Mouse (Mus musculus) layer of hippocampus, adult 18-20 months (tissue): Measurements from ENCODE around the gene Abi3bp. TPM values are rescaled to one million over a fixed set of nuclear protein-coding genes. Genes with fewer than 3 reads are reported as not detected.

ENCODE experiments used
- DNase-seq, 2 experiments: peaks; one replicate each; pipeline ENCODE4 v3.0.0; 2022; ENCODE audit warnings: low spot score in 2 of 2
- long read RNA-seq: library from polyadenylated mRNA; stranded (forward); transcript quantifications from one replicate; pipeline ENCODE4 v2.0.0, GENCODE M21; 2021
- total RNA-seq, 2 experiments: library from RNA; stranded (reverse); gene quantifications; 2 replicates each; pipeline ENCODE4 v1.2.3; 2021

The Abi3bp gene
- 1 to 10 TPM in 1 of 2 experiments, under 1 TPM in 1; 0.89 to 1.1 TPM for total RNA-seq
- long read RNA-seq = 0 reads

- peak in 1 of 2 experiments; percentile 32 for DNase-seq
Measured at GRCm38 (mm10) chr16:56477677-56478574, at the start of gene Abi3bp. Gene Abi3bp, plus strand, starts transcription at chr16:56477878.

DNA sequence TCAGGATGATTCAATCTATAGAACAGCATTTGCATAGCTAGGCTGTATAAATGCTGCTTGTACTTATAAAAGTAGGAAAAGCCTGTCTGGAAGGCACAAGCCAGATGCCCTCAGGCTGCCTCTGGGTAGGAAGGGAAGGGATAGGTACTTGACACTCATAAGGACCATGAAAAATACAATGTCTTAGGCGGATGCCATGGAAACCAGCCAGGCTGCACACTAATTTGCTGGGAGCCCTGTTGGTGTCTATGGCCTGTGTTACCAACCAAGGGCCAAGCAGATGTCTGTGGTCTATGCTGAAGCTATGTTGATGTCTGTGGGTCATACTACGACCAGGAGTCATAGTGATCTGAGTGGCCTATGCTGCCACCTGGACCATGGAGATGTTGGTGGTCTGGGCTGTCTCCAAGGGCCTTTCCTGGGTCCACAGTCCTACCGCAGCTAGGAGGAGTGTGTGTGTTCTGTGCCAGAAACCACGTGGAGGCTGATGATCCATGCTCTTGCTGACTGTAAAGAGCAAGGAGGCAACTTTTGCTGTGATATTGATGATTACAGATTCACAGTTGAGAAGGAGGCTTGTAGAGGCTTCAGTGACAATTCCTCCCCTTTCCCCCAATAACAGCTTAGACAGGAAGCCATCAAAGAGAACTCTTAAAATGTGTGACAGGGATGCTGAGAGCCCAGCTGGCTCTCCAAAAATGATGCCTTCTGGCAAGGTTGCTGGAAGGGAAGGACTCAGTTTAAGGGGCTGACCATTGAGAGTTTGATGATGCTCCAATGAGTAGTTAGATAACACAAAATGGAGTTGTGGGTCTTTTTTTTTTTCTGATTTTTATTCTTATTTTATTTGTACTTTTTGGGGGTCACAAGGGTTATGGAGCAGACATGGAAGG, 42.1 kb upstream of the Abi3bp start:
- no peak for DNase-seq

DNA sequence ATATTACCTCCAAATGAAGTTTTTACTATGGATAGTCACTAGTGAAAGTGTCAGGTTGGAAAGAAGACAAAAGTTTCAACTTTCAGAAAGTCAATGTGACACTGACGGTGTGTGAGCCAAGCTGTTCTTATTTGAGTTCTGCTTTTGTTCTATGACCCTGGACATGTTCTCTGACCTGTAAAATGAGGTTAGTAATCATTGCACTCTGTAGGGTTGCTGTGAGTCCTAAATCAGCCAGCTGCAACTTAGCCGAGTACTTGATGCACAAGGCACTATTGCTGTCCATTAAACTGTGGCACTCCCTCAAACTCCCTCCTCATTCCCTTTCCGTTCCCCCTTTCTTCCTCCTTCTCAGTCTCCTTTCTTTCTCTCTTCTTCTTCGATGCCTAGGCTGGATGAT, 37.4 kb upstream of the Abi3bp start:
- no peak for DNase-seq

GRCm38 (mm10) chr16:56441113-56441512, 36.6 kb upstream of the Abi3bp start:
- DNase-seq = no peak

- no peak for DNase-seq
Measured at GRCm38 (mm10) chr16:56441658-56442344, 35.9 kb upstream of the Abi3bp start.

- no peak for DNase-seq
Measured at GRCm38 (mm10) chr16:56451482-56451881, 26.2 kb upstream of the Abi3bp start.

DNA sequence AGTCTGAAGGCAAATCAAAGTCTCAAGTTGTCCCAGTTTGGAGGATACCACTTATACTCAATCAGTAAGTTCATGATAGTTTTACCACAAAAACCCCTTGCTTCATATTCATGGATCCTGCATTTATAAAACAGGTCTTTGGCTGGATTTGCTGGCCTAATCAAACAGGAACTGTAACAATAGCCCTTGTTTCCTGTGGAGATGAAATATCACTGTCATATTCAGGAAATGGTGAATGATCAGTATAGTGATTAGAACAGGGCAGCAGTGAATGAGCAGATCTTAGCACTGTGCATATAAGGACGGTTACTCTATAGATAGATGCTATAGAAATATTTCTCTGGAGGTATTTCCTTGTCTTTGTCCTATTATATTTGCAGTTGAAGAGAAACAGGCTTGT, 25.8 kb upstream of the Abi3bp start:
- DNase-seq = no peak

DNA sequence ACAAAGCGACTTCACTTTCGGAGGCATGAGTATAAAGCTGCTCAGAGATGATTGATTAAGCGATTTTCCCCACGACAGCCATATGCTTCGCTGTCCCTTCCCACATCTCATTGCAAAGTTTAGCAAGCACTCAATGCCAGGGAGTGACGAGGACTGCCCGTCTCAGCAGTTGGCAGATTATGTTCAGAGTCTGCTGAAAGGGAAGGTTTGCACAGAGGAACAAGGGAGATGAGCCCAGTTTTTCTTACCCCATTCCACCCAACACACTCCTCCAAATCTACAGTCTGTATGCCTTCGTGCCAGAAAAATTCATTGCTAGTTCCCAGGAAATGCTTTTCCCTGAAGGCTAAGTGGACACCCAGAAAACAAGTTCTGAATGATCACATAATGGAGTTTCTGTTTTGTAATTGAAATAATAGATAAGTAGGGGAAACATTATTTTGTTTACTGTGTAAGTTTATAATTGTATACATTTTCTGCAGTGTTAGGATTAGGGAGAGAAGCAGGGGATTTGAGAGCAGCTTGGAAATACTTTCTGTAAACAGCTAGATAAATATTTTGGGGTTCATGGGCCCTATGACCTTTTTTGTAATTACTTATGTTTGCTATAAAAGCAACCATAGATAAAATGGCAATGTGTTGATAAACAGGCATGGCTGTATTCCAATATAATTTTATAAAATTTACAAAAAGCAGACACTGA, 19.5 kb upstream of the Abi3bp start:
- peak; percentile 3 to 16 for DNase-seq

DNA sequence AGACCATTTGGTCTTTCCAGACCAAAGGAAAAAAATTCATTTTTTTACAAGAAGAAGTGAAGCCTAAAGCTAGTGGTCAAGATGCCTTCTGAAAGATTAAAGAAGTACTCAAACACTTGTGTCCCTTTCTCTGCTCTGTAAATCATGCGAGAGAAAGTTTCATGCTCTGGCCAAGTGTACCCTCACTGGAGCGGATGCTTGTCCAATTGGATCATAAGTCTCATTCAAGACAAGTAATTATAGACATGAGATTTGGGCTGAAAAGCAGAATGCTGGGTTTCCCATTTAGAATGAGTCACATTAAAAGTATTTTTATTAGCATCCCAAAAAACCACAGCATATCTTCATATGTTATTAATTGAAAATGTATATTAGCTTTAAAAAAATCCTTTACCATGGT, 4.5 kb upstream of the Abi3bp start:
- DNase-seq = no peak

DNA sequence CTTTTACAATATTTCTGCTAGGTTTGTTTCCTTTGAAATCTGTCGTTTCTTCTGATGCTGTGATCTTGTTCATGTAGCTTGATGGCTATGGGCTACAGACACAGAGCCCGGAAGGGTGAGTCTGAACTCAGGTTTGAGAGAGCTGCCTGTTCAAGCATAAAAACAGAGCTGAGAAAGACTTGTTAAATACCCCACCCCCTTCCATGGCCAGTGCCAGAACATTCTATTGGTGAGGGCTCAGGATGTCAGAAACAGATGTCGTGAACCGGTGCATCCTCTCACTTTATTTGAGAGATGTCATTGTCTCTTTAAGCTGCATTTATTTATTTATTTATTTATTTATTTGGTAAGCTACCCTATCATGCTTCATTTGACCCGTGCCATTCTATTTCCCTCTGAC, 2.0 kb upstream of the Abi3bp start:
- DNase-seq = no peak

DNA sequence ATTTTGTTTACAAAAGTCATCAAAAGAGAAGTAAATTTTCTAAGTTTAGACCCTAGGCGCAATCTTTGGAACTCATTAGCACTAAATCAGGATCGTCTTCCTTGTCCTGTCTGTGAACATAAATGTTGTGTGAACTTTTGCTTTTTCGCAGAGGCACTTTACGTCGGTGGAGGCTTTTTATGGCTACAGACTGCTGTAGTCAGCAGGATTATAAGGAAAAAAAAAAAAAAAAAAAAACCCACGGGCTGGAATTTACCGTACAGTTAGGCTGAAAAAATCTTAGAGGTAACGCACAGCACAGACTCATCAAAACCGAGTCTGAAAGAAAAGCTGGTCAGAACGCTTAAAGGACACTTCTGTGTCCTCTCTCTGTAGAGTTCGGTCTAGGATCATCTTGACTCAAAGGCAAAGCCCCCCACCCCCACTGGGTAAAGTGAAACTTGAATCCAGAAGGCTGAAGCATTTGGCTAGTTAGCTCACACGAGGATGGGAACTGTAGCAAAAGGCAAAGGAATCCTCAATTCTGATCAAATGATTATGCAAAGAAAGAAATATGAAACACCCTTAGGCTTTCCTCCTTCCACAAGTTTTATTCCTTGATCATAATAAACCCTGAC, 1.0 kb downstream of the Abi3bp start:
- DNase-seq = no peak

DNA sequence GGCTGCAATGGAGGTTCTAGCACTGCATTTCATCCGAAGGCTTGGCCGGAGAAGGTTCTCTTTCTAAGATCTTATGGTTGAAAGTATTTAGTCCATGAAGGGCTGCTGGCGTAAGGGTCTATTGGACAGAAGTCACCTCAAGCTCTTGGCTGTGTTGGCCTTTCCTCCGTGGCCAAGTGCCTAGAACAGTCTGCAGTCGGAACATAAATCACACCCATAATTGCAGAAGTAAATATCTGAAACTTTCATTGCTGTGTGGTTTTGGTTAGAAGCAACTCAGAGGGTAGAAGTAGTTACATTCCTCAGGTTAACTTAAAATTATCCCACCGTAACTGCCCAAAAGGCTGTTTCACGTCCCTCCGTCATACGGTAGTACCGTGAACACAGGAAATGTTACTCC, 5.8 kb downstream of the Abi3bp start:
- no peak for DNase-seq

GRCm38 (mm10) chr16:56486461-56486860, 8.8 kb downstream of the Abi3bp start:
- DNase-seq = no peak

GRCm38 (mm10) chr16:56490861-56491260, 13.2 kb downstream of the Abi3bp start:
- no peak for DNase-seq

GRCm38 (mm10) chr16:56495266-56495665, 17.6 kb downstream of the Abi3bp start:
- no peak for DNase-seq

- no peak for DNase-seq
Measured at GRCm38 (mm10) chr16:56496743-56497142, 19.1 kb downstream of the Abi3bp start.

- no peak for DNase-seq
Measured at GRCm38 (mm10) chr16:56498680-56499079, 21.0 kb downstream of the Abi3bp start.

DNA sequence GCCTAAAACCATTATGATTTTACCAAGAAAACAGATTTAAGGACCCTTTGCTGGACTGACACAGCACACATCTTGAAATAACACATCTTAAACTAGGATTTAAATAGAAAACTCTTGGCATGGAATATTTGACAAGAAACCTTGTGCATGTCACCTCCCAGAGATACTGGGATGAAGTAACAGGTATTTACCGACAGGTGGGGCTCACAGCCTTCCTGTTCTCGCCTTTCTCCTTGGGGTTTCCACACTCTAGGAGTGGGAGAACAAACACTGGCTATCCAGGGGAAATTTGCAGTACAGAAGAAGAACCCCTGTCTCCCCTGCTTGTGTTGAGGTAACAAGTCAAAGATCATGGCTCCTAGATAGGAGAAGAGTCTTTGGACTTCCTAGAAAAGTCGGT, 22.8 kb downstream of the Abi3bp start:
- DNase-seq = no peak

- DNase-seq = no peak
Measured at GRCm38 (mm10) chr16:56501101-56501500, 23.4 kb downstream of the Abi3bp start.

GRCm38 (mm10) chr16:56501513-56501912, 23.8 kb downstream of the Abi3bp start:
- DNase-seq = no peak
